Mouse (Mus musculus) heart, postnatal 14 days (tissue): ENCODE measurements around the gene Gon4l. TPM values are rescaled to one million over a fixed set of nuclear protein-coding genes. Genes with fewer than 3 reads are reported as not detected.

Experiments
- total RNA-seq, 2 experiments: library from RNA; stranded (reverse); gene quantifications; 2 replicates each; pipeline ENCODE4 v1.2.3; 2021

Gene Gon4l
- total RNA-seq, 2 experiments from 2014 or later, result 26.4 to 28.4 TPM

Other genes with a start within 250 kb of the Gon4l start
- 10 to 100 TPM; 71.1 to 71.5 TPM for gene Arhgef2, start 229.3 kb upstream of the Gon4l start, total RNA-seq
- gene Rxfp4, start 182.1 kb upstream of the Gon4l start, total RNA-seq, result not detected
- gene Khdc4, start 149.4 kb upstream of the Gon4l start, total RNA-seq, result 10 to 100 TPM; 36.9 to 40.5 TPM
- gene Rit1, start 118.4 kb upstream of the Gon4l start, total RNA-seq, result 10 to 100 TPM; 59.5 to 73.4 TPM
- 1 to 10 TPM; 4.3 to 5.0 TPM for gene Syt11, start 60.1 kb upstream of the Gon4l start, total RNA-seq
- 10 to 100 TPM; 14.9 TPM for gene Msto1, start 78.8 kb downstream of the Gon4l start, total RNA-seq
- 10 to 100 TPM; 41.8 to 42.2 TPM for gene Ash1l, start 115.4 kb downstream of the Gon4l start, total RNA-seq
- gene Dap3, start 116.0 kb downstream of the Gon4l start, total RNA-seq, result 100 to 1,000 TPM; 116 to 126 TPM